Mouse (Mus musculus): ENCODE data around the gene Smco1.

Smco1 gene

GRCm38 (mm10) chr16:32311970-32312369 lies 40.7 kb downstream of the Smco1 start:
- DNase-seq (ENCODE audit: low read depth, low spot score): no peak

GRCm38 (mm10) chr16:32312386-32312785 lies 41.1 kb downstream of the Smco1 start:
- DNase-seq (ENCODE audit: low read depth, low spot score): no peak

- no peak for DNase-seq (ENCODE audit: low read depth, low spot score)
These were observed 41.6 kb downstream of the Smco1 start for GRCm38 (mm10) chr16:32312859-32313258.

- peak; percentile 76 for DNase-seq (ENCODE audit: low read depth, low spot score)
These were observed 45.3 kb downstream of the Smco1 start for GRCm38 (mm10) chr16:32316601-32317000.

GRCm38 (mm10) chr16:32323953-32324352 lies 52.7 kb downstream of the Smco1 start:
- DNase-seq (ENCODE audit: low read depth, low spot score): no peak
